Mouse (Mus musculus): ENCODE data around the gene Ezr. TPM values are rescaled to one million over a fixed set of nuclear protein-coding genes. Genes with fewer than 3 reads are reported as not detected.
"Not testable (repeated sequence)": the region's sequence is repeated elsewhere in the genome, so short reads cannot be mapped to it uniquely, and the experiment has no call there.

Ezr gene
- polyA plus RNA-seq, 1 experiment from 2014 or later, result 43.3 TPM

DNA sequence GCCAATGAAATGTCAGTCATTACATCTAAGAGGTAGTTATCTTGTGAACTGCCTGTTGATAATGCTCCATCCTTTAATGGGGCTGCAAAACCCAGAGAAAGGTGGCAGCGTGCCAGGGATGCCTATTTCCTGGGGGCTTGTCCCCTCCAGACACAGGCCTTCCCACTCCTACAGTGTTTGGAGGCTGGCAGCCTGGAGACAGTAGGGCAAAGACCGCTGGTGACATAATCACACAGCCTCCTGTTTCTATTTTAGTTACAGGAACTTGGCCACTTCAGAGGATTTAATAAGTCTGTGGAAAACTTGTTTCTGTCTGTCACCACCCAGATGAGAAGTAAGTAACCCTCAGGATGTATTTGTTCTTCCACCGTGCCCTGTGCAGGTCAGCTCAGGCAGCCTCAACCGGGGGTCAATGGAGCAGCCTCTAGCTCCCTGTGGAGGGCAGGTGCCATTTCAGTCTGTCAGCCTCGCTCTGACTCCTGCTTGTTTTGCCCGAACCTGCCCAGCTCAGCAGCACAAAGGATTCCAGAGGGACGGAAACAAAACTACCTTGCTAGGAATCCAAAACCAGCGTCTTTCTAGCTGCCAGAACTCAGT is 79.9 kb downstream of the Ezr start:
- not testable (repeated sequence) for ATAC-seq (ENCODE audit: low read depth)
- WGBS (ENCODE audit: insufficient replicate concordance), result 11% methylated on average over 2 of the region's 8 CpGs

DNA sequence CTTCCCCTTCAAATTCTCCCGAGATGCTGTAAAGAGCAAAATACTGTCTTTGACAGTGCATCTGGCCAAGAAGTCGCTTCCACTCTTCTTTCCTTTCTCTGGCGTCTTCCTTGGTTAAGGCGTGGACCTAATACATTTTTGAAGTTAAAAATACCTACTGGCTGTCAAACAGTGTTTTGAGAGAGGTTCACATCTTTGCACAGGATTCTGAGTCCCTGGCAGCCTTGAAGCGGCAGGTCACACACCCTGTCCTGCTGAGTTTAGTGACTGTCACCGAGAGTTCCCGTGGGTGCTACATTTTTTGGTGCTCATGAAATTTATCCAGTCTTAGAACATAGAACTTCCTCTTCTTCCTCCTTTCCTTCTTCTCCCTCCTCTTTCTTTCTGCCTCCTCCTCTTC is 82.5 kb downstream of the Ezr start:
- H3K9me3 ChIP-seq (replicated peaks; ENCODE audit: control insufficient read depth, low read length); H3K4me2 ChIP-seq (ENCODE audit: low read depth, low read length); H3K36me3 ChIP-seq (ENCODE audit: control insufficient read depth, insufficient read depth); H3K4me1 ChIP-seq (ENCODE audit: control insufficient read depth, low read depth, low read length); H3K27ac ChIP-seq (ENCODE audit: low read length); H3K4me3 ChIP-seq (ENCODE audit: low read depth, low read length); ATAC-seq (ENCODE audit: low read depth); H3K27me3 ChIP-seq (ENCODE audit: control insufficient read depth, insufficient read depth, low read depth, low read length); H3K9ac ChIP-seq (ENCODE audit: low read depth, low read length): not testable (repeated sequence)
- WGBS (ENCODE audit: insufficient replicate concordance), result 56% methylated on average over 3 of the region's 7 CpGs

More for the DNA sequence above, 79.9 kb downstream of the Ezr start:
- not testable (repeated sequence) for H3K27me3 ChIP-seq (ENCODE audit: control insufficient read depth, insufficient read depth, low read depth, low read length); H3K27ac ChIP-seq (ENCODE audit: low read length); H3K9me3 ChIP-seq (replicated peaks; ENCODE audit: control insufficient read depth, low read length); H3K4me2 ChIP-seq (ENCODE audit: low read depth, low read length); H3K9ac ChIP-seq (ENCODE audit: low read depth, low read length); H3K36me3 ChIP-seq (ENCODE audit: control insufficient read depth, insufficient read depth); H3K4me3 ChIP-seq (ENCODE audit: low read depth, low read length); H3K4me1 ChIP-seq (ENCODE audit: control insufficient read depth, low read depth, low read length)

GRCm38 (mm10) chr17:6699502-6699901 is 83.1 kb downstream of the Ezr start:
- 50% methylated on average over 8 of the region's 9 CpGs for WGBS (ENCODE audit: insufficient replicate concordance)
- H3K36me3 ChIP-seq (ENCODE audit: control insufficient read depth, insufficient read depth); H3K9me3 ChIP-seq (replicated peaks; ENCODE audit: control insufficient read depth, low read length): not testable (repeated sequence)

GRCm38 (mm10) chr17:6697224-6697775 is 85.3 kb downstream of the Ezr start:
- H3K27me3 ChIP-seq (ENCODE audit: control insufficient read depth, insufficient read depth, low read depth, low read length); H3K4me3 ChIP-seq (ENCODE audit: low read depth, low read length); H3K4me1 ChIP-seq (ENCODE audit: control insufficient read depth, low read depth, low read length); H3K4me2 ChIP-seq (ENCODE audit: low read depth, low read length); H3K36me3 ChIP-seq (ENCODE audit: control insufficient read depth, insufficient read depth); H3K9ac ChIP-seq (ENCODE audit: low read depth, low read length); H3K9me3 ChIP-seq (replicated peaks; ENCODE audit: control insufficient read depth, low read length); H3K27ac ChIP-seq (ENCODE audit: low read length): not testable (repeated sequence)
- 27% methylated on average over 4 of the region's 4 CpGs for WGBS (ENCODE audit: insufficient replicate concordance)
- 0 out of 2 replicates have a peak, but pooled peaks have one; percentile 32 for ATAC-seq (ENCODE audit: low read depth)

More at GRCm38 (mm10) chr17:6699502-6699901, 83.1 kb downstream of the Ezr start:
- H3K27ac ChIP-seq (ENCODE audit: low read length); H3K27me3 ChIP-seq (ENCODE audit: control insufficient read depth, insufficient read depth, low read depth, low read length); H3K9ac ChIP-seq (ENCODE audit: low read depth, low read length); H3K4me2 ChIP-seq (ENCODE audit: low read depth, low read length); H3K4me1 ChIP-seq (ENCODE audit: control insufficient read depth, low read depth, low read length); H3K4me3 ChIP-seq (ENCODE audit: low read depth, low read length); ATAC-seq (ENCODE audit: low read depth): not testable (repeated sequence)

DNA sequence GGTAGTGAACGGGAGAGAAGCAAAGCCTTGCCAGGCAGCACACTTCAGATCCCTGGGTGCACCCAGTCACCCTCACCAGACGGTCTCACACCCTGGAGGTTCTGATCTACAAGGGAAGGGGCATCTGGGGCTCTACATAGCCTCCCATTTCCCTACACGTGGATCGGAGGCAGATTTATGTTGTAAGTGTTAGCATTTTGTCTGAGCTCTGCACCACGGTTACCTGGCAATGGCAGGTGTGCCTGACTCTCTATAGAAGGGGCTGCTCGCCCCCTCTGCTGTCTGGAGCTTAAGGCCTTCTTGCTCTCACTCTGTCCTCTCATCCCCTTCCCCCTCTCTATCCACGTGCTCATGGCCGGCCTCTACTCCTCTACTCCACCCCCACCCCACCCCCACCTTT is 86.1 kb downstream of the Ezr start:
- not testable (repeated sequence) for H3K9me3 ChIP-seq (replicated peaks; ENCODE audit: control insufficient read depth, low read length); H3K4me3 ChIP-seq (ENCODE audit: low read depth, low read length); H3K4me1 ChIP-seq (ENCODE audit: control insufficient read depth, low read depth, low read length); H3K9ac ChIP-seq (ENCODE audit: low read depth, low read length); ATAC-seq (ENCODE audit: low read depth); H3K36me3 ChIP-seq (ENCODE audit: control insufficient read depth, insufficient read depth); H3K4me2 ChIP-seq (ENCODE audit: low read depth, low read length); H3K27me3 ChIP-seq (ENCODE audit: control insufficient read depth, insufficient read depth, low read depth, low read length); H3K27ac ChIP-seq (ENCODE audit: low read length)
- 48% methylated on average over 8 of the region's 8 CpGs for WGBS (ENCODE audit: insufficient replicate concordance)

GRCm38 (mm10) chr17:6695712-6696111 is 86.9 kb downstream of the Ezr start:
- H3K27me3 ChIP-seq (ENCODE audit: control insufficient read depth, insufficient read depth, low read depth, low read length); H3K27ac ChIP-seq (ENCODE audit: low read length); H3K4me1 ChIP-seq (ENCODE audit: control insufficient read depth, low read depth, low read length); H3K4me2 ChIP-seq (ENCODE audit: low read depth, low read length); H3K9me3 ChIP-seq (replicated peaks; ENCODE audit: control insufficient read depth, low read length); H3K36me3 ChIP-seq (ENCODE audit: control insufficient read depth, insufficient read depth); ATAC-seq (ENCODE audit: low read depth); H3K9ac ChIP-seq (ENCODE audit: low read depth, low read length); H3K4me3 ChIP-seq (ENCODE audit: low read depth, low read length): not testable (repeated sequence)
- WGBS (ENCODE audit: insufficient replicate concordance), result 37% methylated on average over 9 of the region's 9 CpGs

DNA sequence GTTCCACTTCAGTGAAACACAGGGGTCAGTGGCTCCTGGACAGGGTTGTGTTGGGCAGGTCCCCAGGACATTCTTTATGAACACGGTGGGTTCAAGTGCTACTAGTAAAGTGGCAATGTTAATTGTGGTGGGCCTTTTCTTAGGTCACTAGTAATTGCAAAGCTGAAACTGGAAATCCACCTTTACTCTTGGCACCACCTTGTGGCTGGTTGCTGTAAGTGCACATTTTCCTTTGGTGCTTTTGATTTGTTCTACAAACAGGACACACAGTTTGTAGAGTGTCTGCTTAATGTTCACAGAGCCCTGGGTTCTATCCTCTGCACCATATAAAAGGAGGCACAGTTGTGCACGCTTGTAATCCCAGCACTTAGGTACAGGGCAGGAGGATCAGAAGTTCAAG is 91.0 kb downstream of the Ezr start:
- H3K9ac ChIP-seq (ENCODE audit: low read depth, low read length); H3K36me3 ChIP-seq (ENCODE audit: control insufficient read depth, insufficient read depth); ATAC-seq (ENCODE audit: low read depth); H3K4me3 ChIP-seq (ENCODE audit: low read depth, low read length); H3K27ac ChIP-seq (ENCODE audit: low read length); H3K4me2 ChIP-seq (ENCODE audit: low read depth, low read length); H3K4me1 ChIP-seq (ENCODE audit: control insufficient read depth, low read depth, low read length); H3K9me3 ChIP-seq (replicated peaks; ENCODE audit: control insufficient read depth, low read length); H3K27me3 ChIP-seq (ENCODE audit: control insufficient read depth, insufficient read depth, low read depth, low read length): not testable (repeated sequence)
- WGBS (ENCODE audit: insufficient replicate concordance), result 8% methylated on average over 2 of the region's 2 CpGs

DNA sequence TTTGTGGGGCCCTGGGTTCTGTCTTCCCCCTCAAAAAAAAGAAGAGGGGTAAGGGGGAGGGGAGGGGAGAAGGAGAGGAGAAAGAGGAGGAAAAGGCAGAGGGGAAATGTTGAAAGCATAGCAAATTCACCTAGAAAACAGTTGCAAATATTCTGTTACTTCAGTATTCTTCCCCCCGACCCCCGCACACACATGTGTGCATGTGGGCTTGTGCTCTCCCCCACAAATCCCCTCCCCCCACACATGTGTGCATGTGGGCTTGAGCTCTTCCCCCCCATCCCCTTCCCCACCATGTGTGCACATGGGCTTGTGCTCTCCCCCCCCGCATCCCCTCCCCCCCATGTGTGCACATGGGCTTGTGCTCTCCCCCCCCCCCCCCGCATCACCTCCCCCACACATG is 93.2 kb downstream of the Ezr start:
- not testable (repeated sequence) for H3K4me1 ChIP-seq (ENCODE audit: control insufficient read depth, low read depth, low read length); H3K27me3 ChIP-seq (ENCODE audit: control insufficient read depth, insufficient read depth, low read depth, low read length); H3K9ac ChIP-seq (ENCODE audit: low read depth, low read length); H3K9me3 ChIP-seq (replicated peaks; ENCODE audit: control insufficient read depth, low read length); H3K4me2 ChIP-seq (ENCODE audit: low read depth, low read length); H3K36me3 ChIP-seq (ENCODE audit: control insufficient read depth, insufficient read depth); ATAC-seq (ENCODE audit: low read depth); H3K4me3 ChIP-seq (ENCODE audit: low read depth, low read length); H3K27ac ChIP-seq (ENCODE audit: low read length)
- 81% methylated on average over 3 of the region's 4 CpGs for WGBS (ENCODE audit: insufficient replicate concordance)

All from liver, embryonic 16.5 days (tissue).